Mouse (Mus musculus) intestine, embryonic 15.5 days (tissue): ENCODE measurements around the gene Lyrm9. TPM values are rescaled to one million over a fixed set of nuclear protein-coding genes. Genes with fewer than 3 reads are reported as not detected.
A peak's percentile ranks its signal among the peaks of the same experiment; 100 is the strongest.

Experiments used
- ATAC-seq: fragments of 200-750 bp; cut with Nextera tagmentation; 2 replicates; pipeline ENCODE4 v1.8.0; 2017; ENCODE audit warnings: moderate TSS enrichment, moderate library complexity
- H3K27ac ChIP-seq: fragments of 300-500 bp; sonication (generic); 2 replicates; pipeline ENCODE4 v1.5.1; 2015; ENCODE audit warnings: mild to moderate bottlenecking, inconsistent platforms
- H3K27me3 ChIP-seq: fragments of 300-500 bp; sonication (generic); replicated peaks from 2 replicates; pipeline ENCODE4 v1.6.1; 2015; ENCODE audit warnings: inconsistent platforms
- H3K36me3 ChIP-seq: fragments of 300-500 bp; sonication (generic); 2 replicates; pipeline ENCODE4 v1.6.1; 2015; ENCODE audit warnings: inconsistent platforms
- H3K4me1 ChIP-seq: fragments of 300-500 bp; sonication (generic); replicated peaks from 2 replicates; pipeline ENCODE4 v1.6.1; 2015; ENCODE audit warnings: inconsistent platforms
- H3K4me2 ChIP-seq: fragments of 300-500 bp; sonication (generic); replicated peaks from 2 replicates; pipeline ENCODE4 v1.6.1; 2015; ENCODE audit warnings: mild to moderate bottlenecking, inconsistent platforms
- H3K4me3 ChIP-seq: fragments of 300-500 bp; sonication (generic); replicated peaks from 2 replicates; pipeline ENCODE4 v1.5.1; 2015; ENCODE audit warnings: inconsistent platforms
- H3K9ac ChIP-seq: fragments of 300-500 bp; sonication (generic); 2 replicates; pipeline ENCODE4 v1.6.1; 2015; ENCODE audit warnings: inconsistent platforms
- H3K9me3 ChIP-seq: fragments of 300-500 bp; sonication (generic); 2 replicates; pipeline ENCODE4 v1.6.1; 2016; ENCODE audit warnings: inconsistent platforms
- WGBS: fragments of 180-500 bp; shearing (Covaris S2); methylation state at CpG from one replicate; pipeline ENCODE4 v1.1.7; 2015; 5-methylcytosine and 5-hydroxymethylcytosine counted together
- polyA plus RNA-seq: library from polyadenylated mRNA; unstranded; fragments of >200 nt; fragmentation: Nextera tagmentation; extraction: Ambion mirVana; gene quantifications from 2 replicates; pipeline ENCODE4 v1.2.1, GENCODE M21; 2015

The Lyrm9 gene
- polyA plus RNA-seq, 1 experiment from 2014 or later = 17.9 TPM

DNA sequence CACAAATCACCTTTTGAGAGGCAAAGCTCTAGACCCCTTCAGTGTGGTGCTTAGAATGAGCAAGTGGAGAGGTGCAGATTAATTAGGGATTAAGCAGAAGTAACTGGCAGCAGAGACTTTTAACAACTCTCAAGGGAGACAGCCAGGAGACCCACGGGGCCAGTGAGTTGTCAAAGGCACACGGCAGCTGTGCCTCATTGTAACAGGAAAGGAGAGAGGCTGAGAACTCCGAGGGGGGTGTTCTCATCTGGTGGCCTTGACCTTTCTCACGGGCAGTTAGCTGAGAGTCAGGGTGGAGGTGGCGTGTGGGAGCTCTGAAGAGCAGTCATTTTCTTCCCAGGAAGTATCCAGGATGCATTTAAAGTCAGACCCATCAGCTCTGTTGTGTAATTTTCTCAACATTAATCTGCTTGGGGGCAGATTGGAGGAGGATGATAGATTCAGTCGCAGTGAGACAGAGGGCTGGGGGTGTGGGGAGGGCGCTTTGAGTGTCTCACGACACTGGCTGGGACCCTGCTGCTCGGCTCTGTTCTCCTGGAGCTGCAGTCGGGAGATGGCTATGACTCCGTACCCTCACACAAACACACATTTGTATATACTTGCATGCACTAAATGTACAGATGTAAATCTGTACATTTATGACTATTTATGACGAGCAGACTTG is 5.9 kb upstream of the Lyrm9 start:
- ATAC-seq = no peak
- Histone ChIP-seq H3K9me3 (no peaks in the 10 kb centered on the region), H3K9ac (no peak overlapping the region), H3K27me3 (no peaks in the 10 kb centered on the region), H3K27ac (no peak overlapping the region), H3K4me1 (0 out of 2 replicates have a peak, but pooled peaks cover 11% of the 10 kb centered on the region), H3K36me3 (no peaks in the 10 kb centered on the region), H3K4me2 (no peak overlapping the region), H3K4me3 (no peak overlapping the region)
- 35% methylated on average over 12 of the region's 12 CpGs for WGBS

DNA sequence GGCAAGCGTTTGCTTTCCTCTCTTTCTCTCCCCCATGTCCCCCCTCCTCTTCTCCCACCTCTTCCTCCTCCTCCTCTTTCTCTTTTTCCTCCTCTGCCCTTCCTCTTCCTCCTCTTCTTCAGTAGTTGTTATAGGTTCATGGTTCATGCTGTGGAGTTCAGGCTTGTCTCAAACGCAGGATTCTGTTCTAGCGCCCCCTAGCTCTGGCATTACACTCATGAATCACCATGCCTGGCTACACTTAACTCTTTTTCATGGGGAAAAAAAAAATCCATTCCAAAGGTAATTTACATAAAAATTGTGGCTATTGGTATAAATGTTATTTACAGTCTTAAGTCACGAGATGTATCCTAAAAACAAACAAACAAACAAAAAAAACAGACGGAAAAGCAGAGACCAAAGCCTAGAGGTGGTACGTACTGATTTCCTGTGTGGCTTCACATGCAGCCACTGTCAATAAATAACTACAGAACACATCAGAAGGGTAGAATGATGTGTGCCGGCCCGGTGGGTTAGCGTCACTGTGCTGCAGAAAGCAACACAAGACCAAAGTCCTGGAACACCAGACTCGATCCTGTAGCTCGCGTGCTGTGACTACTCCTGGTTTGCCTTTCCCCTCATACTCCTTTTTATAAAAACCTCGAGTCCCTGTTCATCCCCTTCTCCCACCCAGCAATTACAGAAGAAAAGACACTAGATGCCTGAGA is 3.4 kb upstream of the Lyrm9 start:
- no peak overlapping the region for H3K9ac ChIP-seq
- 57% methylated on average over 13 of the region's 13 CpGs for WGBS
- ATAC-seq = no peak
- H3K27ac ChIP-seq = no peak overlapping the region
- H3K4me2 ChIP-seq = no peak overlapping the region
- H3K9me3 ChIP-seq = no peaks in the 10 kb centered on the region
- no peaks in the 10 kb centered on the region for H3K36me3 ChIP-seq
- H3K4me1 ChIP-seq = peaks cover 22% of the 10 kb centered on the region; the same call in 1 of the 2 replicates
- H3K27me3 ChIP-seq = no peaks in the 10 kb centered on the region
- H3K4me3 ChIP-seq = no peak overlapping the region

DNA sequence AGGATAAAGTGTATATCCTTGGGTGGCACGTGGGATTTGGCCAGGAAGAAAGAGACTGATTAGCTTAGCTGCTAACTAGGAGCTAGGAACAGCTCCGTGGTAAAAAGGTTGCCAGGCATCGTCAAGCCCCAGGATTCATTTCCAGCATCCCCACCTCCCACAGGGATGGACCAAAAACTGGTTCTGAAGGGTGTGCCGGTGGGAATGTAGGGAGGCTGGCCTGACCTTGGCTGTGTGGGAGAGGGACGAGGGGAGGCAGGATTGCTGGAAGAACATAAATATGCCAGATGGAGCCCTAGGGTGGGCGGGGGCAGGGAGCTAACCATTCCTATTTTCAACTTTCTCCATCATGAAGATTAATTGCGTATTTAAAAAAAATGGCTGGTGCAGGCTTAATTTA is 1.2 kb downstream of the Lyrm9 start:
- 38% methylated on average over 7 of the region's 7 CpGs for WGBS
- Histone ChIP-seq H3K9ac (no peak overlapping the region), H3K27ac (no peak overlapping the region), H3K4me1 (peaks cover 11% of the 10 kb centered on the region; the same call in 1 of the 2 replicates), H3K27me3 (no peaks in the 10 kb centered on the region), H3K9me3 (no peaks in the 10 kb centered on the region), H3K36me3 (no peaks in the 10 kb centered on the region), H3K4me2 (peak overlapping the region; percentile 89; the same call in 1 of the 2 replicates), H3K4me3 (no peak overlapping the region)
- ATAC-seq = no peak

DNA sequence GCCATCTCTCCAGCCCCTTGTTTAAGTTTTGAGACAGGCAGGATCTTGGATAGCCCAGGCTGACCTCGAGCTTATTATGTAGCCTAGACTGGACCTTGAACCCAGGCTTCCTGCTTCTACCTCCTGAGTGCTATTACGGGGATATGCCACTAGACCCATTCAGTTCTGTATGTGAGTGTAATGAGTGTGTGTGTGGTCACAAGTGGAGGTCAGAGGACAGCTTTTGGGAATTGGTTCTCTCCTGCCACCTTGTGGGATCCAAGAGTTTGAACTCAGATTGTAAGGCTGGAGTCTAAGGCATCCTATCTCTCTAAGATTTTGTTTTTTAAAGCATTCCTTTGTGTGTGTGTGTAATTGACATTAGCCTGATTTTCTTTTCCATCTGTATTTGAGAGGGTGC is 2.0 kb downstream of the Lyrm9 start:
- Histone ChIP-seq H3K36me3 (no peaks in the 10 kb centered on the region), H3K27me3 (no peaks in the 10 kb centered on the region), H3K4me2 (no peak overlapping the region), H3K27ac (no peak overlapping the region), H3K4me3 (no peak overlapping the region), H3K9me3 (no peaks in the 10 kb centered on the region), H3K9ac (no peak overlapping the region), H3K4me1 (peaks cover 17% of the 10 kb centered on the region; the same call in 1 of the 2 replicates)
- no peak for ATAC-seq
- 49% methylated on average over 2 of the region's 2 CpGs for WGBS

DNA sequence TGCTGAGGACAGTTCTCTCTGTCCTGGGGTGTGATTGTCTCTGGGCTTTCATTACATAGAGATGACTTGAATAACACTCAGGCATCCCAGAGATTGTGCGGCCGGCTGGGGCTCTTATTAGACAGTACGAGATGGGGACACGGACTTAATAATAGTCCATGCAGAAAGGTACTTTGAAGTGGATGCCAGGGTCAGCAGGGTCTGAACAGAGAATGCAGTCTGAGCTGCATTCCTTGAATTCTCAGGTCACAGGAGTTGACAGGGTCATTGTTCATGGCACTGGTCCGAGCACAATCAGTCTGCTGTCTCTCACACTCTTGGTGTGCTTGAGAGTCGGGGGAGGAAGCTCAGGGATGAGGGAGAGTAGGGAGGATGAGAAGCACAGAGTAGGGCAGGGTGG is 3.0 kb downstream of the Lyrm9 start:
- H3K9ac ChIP-seq = no peak overlapping the region
- H3K4me1 ChIP-seq = peaks cover 17% of the 10 kb centered on the region; the same call in 1 of the 2 replicates

DNA sequence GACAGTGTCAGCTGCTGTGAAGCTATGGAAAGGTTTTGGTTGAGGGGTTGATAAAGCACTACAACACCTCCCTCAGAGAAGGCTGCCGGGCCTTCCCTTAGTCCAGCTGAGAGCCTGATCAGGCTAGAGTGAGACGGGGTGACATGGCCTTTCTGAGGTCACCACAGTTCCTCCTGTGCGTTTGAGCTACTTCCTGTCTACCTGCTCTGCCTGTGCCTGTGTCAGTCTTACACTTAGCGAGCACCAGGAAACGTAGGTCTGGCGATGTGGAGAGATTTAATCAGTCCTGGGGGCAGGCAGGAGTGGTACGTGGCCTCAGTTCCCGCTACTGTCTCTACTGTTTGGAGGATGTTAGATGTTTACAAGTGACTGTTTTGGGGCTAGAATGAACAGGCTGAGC is 3.8 kb downstream of the Lyrm9 start:
- peaks cover 17% of the 10 kb centered on the region; the same call in 1 of the 2 replicates for H3K4me1 ChIP-seq
- no peaks in the 10 kb centered on the region for H3K27me3 ChIP-seq
- no peak overlapping the region for H3K27ac ChIP-seq
- H3K36me3 ChIP-seq = no peaks in the 10 kb centered on the region
- no peaks in the 10 kb centered on the region for H3K9me3 ChIP-seq
- 44% methylated on average over 8 of the region's 8 CpGs for WGBS
- ATAC-seq = no peak
- no peak overlapping the region for H3K9ac ChIP-seq
- no peak overlapping the region for H3K4me2 ChIP-seq
- H3K4me3 ChIP-seq = no peak overlapping the region

More for the DNA sequence above, 3.0 kb downstream of the Lyrm9 start:
- H3K9me3 ChIP-seq = no peaks in the 10 kb centered on the region
- H3K36me3 ChIP-seq = no peaks in the 10 kb centered on the region
- 40% methylated on average over 6 of the region's 6 CpGs for WGBS
- no peak for ATAC-seq
- no peak overlapping the region for H3K4me3 ChIP-seq
- no peak overlapping the region for H3K27ac ChIP-seq
- no peak overlapping the region for H3K4me2 ChIP-seq
- H3K27me3 ChIP-seq = no peaks in the 10 kb centered on the region

DNA sequence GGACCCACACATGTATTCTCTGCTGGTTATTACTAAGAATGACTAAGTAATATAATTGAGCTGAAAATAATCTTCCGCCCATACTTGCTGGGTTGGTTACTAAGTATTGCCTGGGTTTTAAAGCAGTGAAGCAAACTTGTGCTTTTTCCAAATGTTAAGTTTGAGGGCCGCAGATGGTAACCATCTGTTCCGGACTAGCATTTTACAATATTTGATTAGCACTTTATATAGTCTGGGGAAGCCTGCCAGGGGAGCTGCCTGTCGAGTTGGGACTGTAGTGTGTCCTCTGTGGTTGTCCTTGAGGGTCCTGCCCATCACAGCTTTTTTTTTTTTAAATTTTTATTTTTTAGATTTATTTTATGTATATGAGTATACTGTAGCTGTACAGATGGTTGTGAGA is 5.3 kb downstream of the Lyrm9 start:
- no peak overlapping the region for H3K9ac ChIP-seq
- H3K36me3 ChIP-seq = no peaks in the 10 kb centered on the region
- WGBS = 55% methylated on average over 4 of the region's 4 CpGs
- no peak overlapping the region for H3K4me3 ChIP-seq
- no peak overlapping the region for H3K4me2 ChIP-seq
- ATAC-seq = no peak
- peaks cover 10% of the 10 kb centered on the region; the same call in 1 of the 2 replicates for H3K4me1 ChIP-seq
- H3K9me3 ChIP-seq = no peaks in the 10 kb centered on the region
- H3K27me3 ChIP-seq = no peaks in the 10 kb centered on the region
- H3K27ac ChIP-seq = no peak overlapping the region

DNA sequence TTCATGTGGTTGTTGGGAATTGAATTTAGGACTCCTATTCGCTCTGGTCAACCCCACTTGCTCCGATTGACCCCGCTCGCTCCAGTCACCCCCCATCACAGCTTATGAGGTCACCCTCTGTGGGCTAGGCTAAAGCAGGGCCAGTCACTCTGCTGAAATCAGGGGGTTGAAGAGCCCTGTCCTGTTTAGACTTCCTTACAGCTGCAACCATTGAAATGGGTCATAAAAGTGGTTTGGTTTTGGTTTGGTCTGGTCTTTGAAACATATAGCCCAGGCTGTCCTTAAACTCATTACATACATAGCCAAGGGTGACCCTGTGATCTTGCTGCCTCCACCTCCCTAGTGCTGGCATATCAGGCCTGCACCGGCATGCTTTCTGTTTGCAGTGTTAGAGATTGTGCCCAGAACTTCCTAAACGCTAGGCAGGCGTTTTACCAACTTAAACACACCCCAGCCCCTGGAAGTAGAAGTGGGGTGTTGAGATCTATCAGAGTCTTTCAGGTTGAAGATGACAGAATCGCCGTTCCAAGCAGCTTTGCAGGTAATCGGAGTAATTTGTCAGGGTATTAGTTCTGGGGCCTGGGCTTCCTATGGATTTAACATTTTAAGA is 5.8 kb downstream of the Lyrm9 start:
- Histone ChIP-seq H3K4me2 (no peak overlapping the region), H3K9me3 (no peaks in the 10 kb centered on the region), H3K9ac (no peak overlapping the region), H3K4me3 (no peak overlapping the region), H3K27me3 (no peaks in the 10 kb centered on the region), H3K4me1 (peaks cover 10% of the 10 kb centered on the region; the same call in 1 of the 2 replicates), H3K27ac (no peak overlapping the region), H3K36me3 (no peaks in the 10 kb centered on the region)
- 85% methylated on average over 10 of the region's 10 CpGs for WGBS
- no peak for ATAC-seq

DNA sequence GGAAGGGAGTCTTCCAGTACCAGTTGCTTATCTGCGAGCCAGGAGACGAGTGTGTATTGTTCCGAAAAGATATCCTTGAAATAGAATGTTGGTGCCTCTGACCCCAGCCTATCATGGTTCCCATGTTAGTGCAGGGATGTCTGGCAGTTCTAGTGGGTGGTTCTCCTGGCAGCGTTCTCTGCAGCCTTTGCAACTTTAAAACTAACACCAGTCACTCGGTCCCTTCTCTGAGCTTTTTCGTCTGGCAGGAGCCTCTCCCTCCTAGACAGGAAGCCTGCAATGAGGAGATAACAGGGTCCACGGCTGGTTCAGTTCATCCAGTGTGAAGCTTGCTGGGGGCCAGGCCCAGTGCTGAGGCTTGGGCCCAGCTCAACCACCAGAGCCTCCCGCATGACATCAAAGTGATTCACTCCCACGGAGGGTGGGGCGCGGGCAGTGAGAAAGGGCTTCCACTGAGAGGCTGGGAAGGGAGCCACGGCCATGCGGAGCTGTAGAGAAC is 6.5 kb downstream of the Lyrm9 start:
- no peak overlapping the region for H3K9ac ChIP-seq
- H3K4me2 ChIP-seq = no peak overlapping the region
- no peaks in the 10 kb centered on the region for H3K27me3 ChIP-seq
- no peak overlapping the region for H3K4me3 ChIP-seq
- peak; percentile 57; the same call in 1 of the 2 replicates for ATAC-seq
- 49% methylated on average over 13 of the region's 13 CpGs for WGBS
- H3K36me3 ChIP-seq = no peaks in the 10 kb centered on the region
- no peaks in the 10 kb centered on the region for H3K9me3 ChIP-seq
- no peak overlapping the region for H3K27ac ChIP-seq
- peaks cover 6% of the 10 kb centered on the region; the same call in 1 of the 2 replicates for H3K4me1 ChIP-seq

DNA sequence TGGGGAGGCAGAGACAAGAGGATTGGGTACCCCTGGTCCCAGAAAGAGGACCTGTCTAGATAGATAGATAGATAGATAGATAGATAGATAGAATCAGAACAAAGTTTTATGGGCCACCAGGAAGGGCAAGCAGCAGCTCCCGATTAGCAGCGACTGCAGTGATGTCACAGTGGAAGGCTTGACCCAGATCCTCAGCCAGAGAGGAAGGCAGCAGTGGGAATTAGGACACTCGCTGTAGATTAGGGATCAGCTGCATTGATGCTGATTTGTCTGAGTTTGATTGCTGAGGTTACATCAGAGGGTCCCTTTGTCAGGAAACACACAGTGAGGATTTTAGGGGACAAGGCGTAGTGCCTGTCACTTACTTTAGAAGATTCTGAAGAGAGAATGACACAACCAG is 10.1 kb downstream of the Lyrm9 start:
- ATAC-seq = no peak
- peaks cover 6% of the 10 kb centered on the region; the same call in 1 of the 2 replicates for H3K4me1 ChIP-seq
- 86% methylated on average over 4 of the region's 4 CpGs for WGBS

DNA sequence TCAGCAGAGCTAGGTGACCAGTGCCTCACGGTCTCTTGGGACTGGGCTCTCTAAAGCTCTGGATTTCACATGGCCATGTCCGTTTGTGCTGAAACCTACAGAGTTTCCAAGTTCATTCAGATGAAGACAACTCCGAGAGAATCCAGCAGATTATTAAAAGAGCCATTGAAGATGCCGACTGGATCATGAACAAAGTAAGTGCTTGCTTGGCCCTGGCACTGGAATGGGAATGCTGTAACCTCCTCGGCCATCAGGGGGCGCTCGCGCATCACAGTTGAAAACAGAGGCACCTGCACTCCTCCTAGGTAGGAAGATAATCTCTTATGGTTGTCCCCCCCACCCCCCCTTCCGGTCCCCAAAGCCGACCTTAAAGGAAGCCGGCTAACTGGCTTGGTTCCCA is 11.6 kb downstream of the Lyrm9 start:
- no peak overlapping the region for H3K4me2 ChIP-seq
- no peaks in the 10 kb centered on the region for H3K9me3 ChIP-seq
- peaks cover 2% of the 10 kb centered on the region; the same call in 1 of the 2 replicates for H3K4me1 ChIP-seq
- no peaks in the 10 kb centered on the region for H3K36me3 ChIP-seq
- no peaks in the 10 kb centered on the region for H3K27me3 ChIP-seq
- 13% methylated on average over 11 of the region's 11 CpGs for WGBS
- ATAC-seq = 0 out of 2 replicates have a peak, but pooled peaks have one; percentile 48
- H3K4me3 ChIP-seq = no peak overlapping the region
- no peak overlapping the region for H3K27ac ChIP-seq
- no peak overlapping the region for H3K9ac ChIP-seq

More for the DNA sequence above, 10.1 kb downstream of the Lyrm9 start:
- no peak overlapping the region for H3K4me3 ChIP-seq
- H3K4me2 ChIP-seq = no peak overlapping the region
- H3K27ac ChIP-seq = no peak overlapping the region
- no peaks in the 10 kb centered on the region for H3K9me3 ChIP-seq
- no peaks in the 10 kb centered on the region for H3K36me3 ChIP-seq
- no peaks in the 10 kb centered on the region for H3K27me3 ChIP-seq
- no peak overlapping the region for H3K9ac ChIP-seq

DNA sequence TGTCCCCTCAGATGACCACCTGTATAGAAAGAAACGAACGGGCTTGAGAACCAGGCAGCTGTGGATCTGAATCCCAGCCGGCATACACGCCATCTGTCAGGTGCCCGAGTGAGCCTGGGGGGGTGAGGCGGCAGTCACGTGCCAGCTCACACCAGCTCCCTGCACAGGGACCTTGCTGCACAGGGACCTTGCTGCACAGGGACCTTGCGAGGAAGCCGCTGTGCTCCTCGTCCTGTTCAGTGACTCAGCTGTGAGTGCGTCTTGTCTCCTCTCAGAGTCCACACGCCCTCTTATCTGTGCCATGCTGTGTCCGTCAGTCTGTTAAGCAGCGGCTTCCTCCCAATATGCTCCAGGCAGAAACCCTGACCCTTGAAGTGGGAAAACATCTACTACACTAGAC is 13.1 kb downstream of the Lyrm9 start:
- WGBS = 66% methylated on average over 14 of the region's 14 CpGs
- no peak overlapping the region for H3K27ac ChIP-seq
- no peaks in the 10 kb centered on the region for H3K36me3 ChIP-seq
- ATAC-seq = peak; percentile 49; the same call in 1 of the 2 replicates
- H3K9ac ChIP-seq = no peak overlapping the region
- no peaks in the 10 kb centered on the region for H3K27me3 ChIP-seq
- no peaks in the 10 kb centered on the region for H3K9me3 ChIP-seq
- no peaks in the 10 kb centered on the region; the same call in 1 of the 2 replicates for H3K4me1 ChIP-seq
- H3K4me3 ChIP-seq = no peak overlapping the region
- no peak overlapping the region for H3K4me2 ChIP-seq
